Mouse (Mus musculus): ENCODE data around the gene Clec4b2. TPM values are rescaled to one million over a fixed set of nuclear protein-coding genes. Genes with fewer than 3 reads are reported as not detected.
"Not testable (repeated sequence)": the region's sequence is repeated elsewhere in the genome, so short reads cannot be mapped to it uniquely, and the experiment has no call there.

Gene Clec4b2
- not detected for total RNA-seq (2021)
- long read RNA-seq, experiment 1: 0 reads
- long read RNA-seq, experiment 2: 0 reads

- no peak for TF ChIP-seq CTCF (IDR thresholded peaks at IDR 0.05)
- intact Hi-C loops (cut with DNase I): no loop called here
- no peak for DNase-seq (ENCODE audit: extremely low spot score in 1 of 2, low spot score in 2 of 2)
- no peak within 1 kb of the TSS for H3K4me3 ChIP-seq
- no peak within 1 kb of the TSS for H3K27ac ChIP-seq
Measured at GRCm38 (mm10) chr6:123172593-123172992, at the start of gene Clec4b2. TSS of gene Clec4b2 (plus strand) at chr6:123172893.

GRCm38 (mm10) chr6:123123195-123123594 is 49.5 kb upstream of the Clec4b2 start:
- TF ChIP-seq CTCF (IDR thresholded peaks at IDR 0.05): no peak
- DNase-seq (ENCODE audit: extremely low spot score in 1 of 2, low spot score in 2 of 2): no peak
- H3K4me3 ChIP-seq: no peak overlapping the region
- intact Hi-C loops (cut with DNase I): no loop called here
- no peak overlapping the region for H3K27ac ChIP-seq

GRCm38 (mm10) chr6:123127173-123127572 is 45.5 kb upstream of the Clec4b2 start:
- no peak overlapping the region for H3K27ac ChIP-seq
- no peak overlapping the region for H3K4me3 ChIP-seq
- DNase-seq (ENCODE audit: extremely low spot score in 1 of 2, low spot score in 2 of 2): no peak
- intact Hi-C loops (cut with DNase I): no loop called here
- TF ChIP-seq CTCF (IDR thresholded peaks at IDR 0.05): no peak

GRCm38 (mm10) chr6:123137766-123138526 is 34.7 kb upstream of the Clec4b2 start:
- DNase-seq (ENCODE audit: extremely low spot score in 1 of 2, low spot score in 2 of 2); H3K27ac ChIP-seq; intact Hi-C loops (cut with DNase I); H3K4me3 ChIP-seq: not testable (repeated sequence)

- intact Hi-C loops (cut with DNase I): no loop called here
- Histone ChIP-seq H3K27ac (no peak overlapping the region), H3K4me3 (no peak overlapping the region)
- TF ChIP-seq CTCF (IDR thresholded peaks at IDR 0.05): no peak
- DNase-seq (ENCODE audit: extremely low spot score in 1 of 2, low spot score in 2 of 2): no peak
Measured at GRCm38 (mm10) chr6:123170106-123170505, 2.6 kb upstream of the Clec4b2 start.

DNA sequence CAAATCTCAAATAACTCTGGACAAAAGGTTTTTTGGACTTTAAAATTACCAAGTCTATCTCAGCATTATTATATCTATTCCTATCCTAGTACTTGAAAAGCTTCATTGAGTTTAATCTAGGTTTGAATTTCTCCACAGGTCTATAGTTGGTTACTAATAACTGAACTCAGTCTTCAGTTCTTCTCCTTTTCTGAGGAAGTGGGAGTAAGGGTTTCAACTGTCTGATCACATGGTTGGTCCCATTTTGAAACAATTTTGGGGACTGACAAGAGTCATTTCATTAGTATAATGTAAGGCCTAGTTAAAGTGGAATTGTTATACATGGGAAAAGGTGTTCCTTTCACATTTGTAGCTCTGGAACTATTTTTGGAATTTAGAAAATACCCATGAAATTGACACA is 1.7 kb upstream of the Clec4b2 start:
- TF ChIP-seq CTCF (IDR thresholded peaks at IDR 0.05): no peak
- no peak overlapping the region for H3K4me3 ChIP-seq
- H3K27ac ChIP-seq: no peak overlapping the region
- intact Hi-C loops (cut with DNase I): no loop called here
- DNase-seq (ENCODE audit: extremely low spot score in 1 of 2, low spot score in 2 of 2): no peak

DNA sequence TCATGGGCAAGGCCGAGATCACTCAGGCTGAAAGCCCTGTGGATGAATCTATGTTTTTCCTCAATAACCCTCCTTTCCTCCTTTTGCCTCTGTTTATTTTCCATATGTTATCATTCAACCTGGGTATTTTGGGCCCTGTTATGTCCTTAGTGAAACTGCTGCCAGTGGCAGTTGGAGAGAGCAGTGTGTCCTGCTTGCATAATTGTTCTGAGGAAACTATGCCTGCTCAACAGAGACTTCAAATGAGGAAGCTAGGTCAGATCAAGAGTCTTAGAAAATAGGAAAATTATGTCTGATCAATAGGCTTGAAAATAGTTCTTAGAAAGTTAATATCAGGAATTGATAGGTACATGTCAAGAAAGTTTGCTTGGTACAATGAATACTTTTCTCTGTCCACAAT is 2.9 kb downstream of the Clec4b2 start:
- intact Hi-C loops (cut with DNase I): no loop called here
- TF ChIP-seq CTCF (IDR thresholded peaks at IDR 0.05): no peak
- H3K4me3 ChIP-seq: no peak overlapping the region
- no peak for DNase-seq (ENCODE audit: extremely low spot score in 1 of 2, low spot score in 2 of 2)
- H3K27ac ChIP-seq: no peak overlapping the region

DNA sequence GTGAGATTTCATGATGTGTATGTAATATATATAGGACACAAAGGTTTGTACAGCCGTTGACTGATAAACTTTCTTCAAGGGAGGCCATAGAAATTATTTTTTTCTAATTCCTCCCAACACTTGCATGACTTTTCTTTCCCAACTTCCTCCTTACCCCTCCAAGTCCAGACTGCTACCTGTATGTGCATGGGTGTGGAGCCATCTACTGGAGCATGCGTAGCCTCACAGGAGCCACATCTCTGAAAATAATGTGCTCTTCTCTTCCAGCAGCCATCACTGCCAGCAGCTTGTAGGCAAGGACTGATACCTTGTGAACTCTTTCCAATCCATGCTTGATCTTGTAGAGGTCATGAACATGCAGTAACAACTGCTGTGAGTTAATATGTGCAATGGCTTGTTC is 12.2 kb downstream of the Clec4b2 start:
- H3K27ac ChIP-seq; H3K4me3 ChIP-seq; DNase-seq (ENCODE audit: extremely low spot score in 1 of 2, low spot score in 2 of 2): not testable (repeated sequence)
- TF ChIP-seq CTCF (IDR thresholded peaks at IDR 0.05): peak; percentile 50
- intact Hi-C loops (cut with DNase I): loop anchor here (5.0 kb wide), 1 partner anchor 293 kb away; no protein-coding TSS in a partner anchor

DNA sequence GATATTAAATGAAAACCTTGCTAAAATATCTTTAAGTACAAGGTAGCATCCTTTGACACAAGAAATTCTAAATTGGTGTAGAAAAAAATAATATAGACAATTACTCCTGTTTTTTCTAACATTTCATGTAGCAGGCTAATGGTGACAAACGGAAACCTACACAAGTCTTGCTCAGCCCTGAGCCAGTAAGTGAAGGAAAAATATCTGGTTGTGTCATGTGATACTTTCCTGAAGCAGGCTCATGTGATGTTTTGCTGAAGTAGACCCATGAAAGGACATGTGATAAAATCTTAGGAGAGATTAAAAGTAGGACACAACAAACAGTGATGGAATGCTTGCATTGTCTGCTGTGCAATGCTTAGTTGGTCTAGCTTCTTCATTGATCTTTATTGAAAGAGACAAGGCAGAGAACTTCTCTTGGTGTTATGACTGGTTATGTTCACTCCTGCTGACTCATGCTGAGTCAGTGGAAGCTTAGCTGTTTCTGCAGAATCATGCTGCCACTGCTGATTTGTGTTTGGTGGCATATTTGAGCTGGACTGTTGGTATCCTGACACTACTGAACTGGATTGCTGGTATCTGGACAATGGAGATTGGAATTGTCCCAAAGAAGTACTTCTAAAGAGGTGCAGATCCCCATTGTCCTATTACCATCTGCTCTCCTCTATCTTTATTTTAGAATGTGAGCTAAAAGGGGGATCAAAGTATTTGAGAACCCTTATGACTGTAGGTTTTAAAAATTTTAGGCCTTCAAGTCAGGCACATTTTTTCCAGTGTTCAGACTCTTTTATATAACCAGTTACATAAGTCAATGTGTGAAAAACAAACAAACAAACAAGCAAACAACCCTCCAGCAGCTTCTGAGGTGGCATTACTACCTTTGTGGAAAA is 34.7 kb downstream of the Clec4b2 start:
- no peak for TF ChIP-seq CTCF (IDR thresholded peaks at IDR 0.05)
- H3K27ac ChIP-seq: no peak overlapping the region
- no peak for DNase-seq (ENCODE audit: extremely low spot score in 1 of 2, low spot score in 2 of 2)
- no peak overlapping the region for H3K4me3 ChIP-seq
- intact Hi-C loops (cut with DNase I): no loop called here

DNA sequence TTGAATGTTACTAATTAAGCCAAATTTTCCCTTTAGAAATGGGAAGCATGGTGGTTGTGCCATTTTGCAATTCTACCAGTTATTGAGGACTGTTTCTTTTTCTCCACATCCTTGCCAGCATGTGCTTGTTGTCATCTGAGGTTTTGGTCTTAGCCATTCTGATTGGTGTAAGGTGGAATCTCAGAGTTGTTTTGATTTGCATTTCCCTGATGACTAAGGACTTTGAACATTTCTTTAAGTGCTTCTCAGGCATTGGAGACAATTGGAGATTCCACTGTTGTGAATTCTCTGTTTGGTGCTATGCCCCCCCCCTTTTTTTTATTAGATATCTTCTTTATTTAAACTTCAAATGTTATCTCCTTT is 35.4 kb downstream of the Clec4b2 start:
- H3K4me3 ChIP-seq; intact Hi-C loops (cut with DNase I); H3K27ac ChIP-seq; DNase-seq (ENCODE audit: extremely low spot score in 1 of 2, low spot score in 2 of 2): not testable (repeated sequence)

GRCm38 (mm10) chr6:123211726-123212125 is 39.0 kb downstream of the Clec4b2 start:
- TF ChIP-seq CTCF (IDR thresholded peaks at IDR 0.05): no peak
- no peak overlapping the region for H3K4me3 ChIP-seq
- intact Hi-C loops (cut with DNase I): no loop called here
- no peak for DNase-seq (ENCODE audit: extremely low spot score in 1 of 2, low spot score in 2 of 2)
- H3K27ac ChIP-seq: no peak overlapping the region

DNA sequence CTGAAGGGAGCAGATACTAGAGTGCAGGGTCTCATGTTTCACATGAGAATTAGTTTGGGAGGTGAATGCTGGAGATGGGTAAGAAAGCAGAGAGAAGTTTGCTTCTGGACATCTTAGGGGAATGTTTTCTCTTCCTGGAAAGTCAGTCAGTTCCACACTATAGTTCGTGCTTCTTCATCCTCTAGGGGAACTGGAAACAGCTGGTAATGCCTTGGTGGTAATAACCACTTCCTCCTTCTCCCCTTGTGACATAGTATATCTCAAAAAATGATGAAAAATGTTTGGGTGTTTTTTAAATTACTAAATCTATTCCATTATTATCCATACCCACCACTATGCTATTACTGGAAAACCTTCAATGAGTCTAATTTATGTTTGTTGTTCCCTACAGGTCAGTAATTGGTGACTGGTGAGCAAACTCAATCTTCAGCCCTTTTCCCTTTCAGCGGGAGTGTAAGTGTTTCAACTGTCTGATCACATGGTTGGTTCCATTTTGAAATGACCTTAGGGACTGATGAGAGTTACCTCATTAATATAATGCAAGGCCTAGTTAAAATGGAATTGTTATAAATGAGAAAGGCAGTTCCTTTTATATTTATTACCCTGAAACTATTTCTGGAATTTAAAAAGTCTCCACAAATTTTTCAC is 55.0 kb downstream of the Clec4b2 start:
- TF ChIP-seq CTCF (IDR thresholded peaks at IDR 0.05): no peak
- no peak for DNase-seq (ENCODE audit: extremely low spot score in 1 of 2, low spot score in 2 of 2)
- intact Hi-C loops (cut with DNase I): no loop called here
- Histone ChIP-seq H3K27ac (no peak overlapping the region), H3K4me3 (no peak overlapping the region)
